In the genomic region with DNA sequence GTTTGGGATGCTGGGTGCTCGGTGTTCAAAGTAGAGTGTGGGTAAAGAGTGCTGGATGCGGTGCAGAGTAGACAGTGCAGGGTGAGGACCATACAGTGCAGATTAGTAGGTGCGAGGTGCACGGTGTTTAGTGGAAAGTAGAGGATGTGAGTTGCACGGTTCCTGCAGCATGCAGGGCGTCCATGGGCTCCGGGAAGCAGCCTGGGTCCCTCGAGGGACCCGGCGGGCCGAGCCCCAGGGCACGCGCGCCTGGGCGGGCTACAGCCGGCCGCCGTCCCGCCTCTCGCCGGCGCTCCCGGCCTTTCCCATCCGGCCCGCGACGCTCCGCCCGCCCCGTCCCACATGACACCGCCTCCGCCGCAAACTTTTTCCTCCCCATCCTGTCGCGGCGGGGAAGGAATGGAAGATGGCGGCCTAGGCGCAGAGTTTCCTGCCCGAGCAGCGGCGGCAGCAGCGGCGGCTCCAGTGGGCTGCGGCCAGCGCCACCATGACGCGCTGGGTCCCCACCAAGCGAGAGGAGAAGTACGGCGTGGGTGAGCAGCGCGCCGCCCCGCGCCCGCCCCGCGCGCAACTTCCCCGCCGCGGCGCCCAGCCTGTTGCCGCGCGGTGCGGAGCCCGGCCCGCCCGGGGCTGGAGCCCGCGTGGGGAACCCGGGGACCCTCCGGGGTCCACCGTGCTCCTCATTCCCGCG, we compare ENCODE assay signal across 8 mouse cellular contexts. TPM values are rescaled to one million over a fixed set of nuclear protein-coding genes. Genes with fewer than 3 reads are reported as not detected.
A peak's percentile ranks its signal among the peaks of the same experiment; 100 is the strongest.
DNase-seq lines count a peak whose midpoint lies in the region; ATAC-seq and TF ChIP-seq lines count a peak whose summit lies in the region.

A gene (plus strand): TSS at position 343 of the 691 bp plus-strand sequence.

- intact Hi-C loops in left cerebral cortex, postnatal 25 days (cut with DNase I): loop anchor here (5.0 kb wide), 1 partner anchor 87 kb away; no protein-coding TSS in a partner anchor

- H3K9ac ChIP-seq in hindbrain, postnatal 0 days (replicated peaks; ENCODE audit: low read length): peak within 1 kb of the TSS; percentile 61

- H3K4me2 ChIP-seq in hindbrain, postnatal 0 days (ENCODE audit: low read depth, low read length): peak within 1 kb of the TSS; percentile 76

- 4% methylated on average over 40 of the region's 77 CpGs for WGBS in hindbrain, postnatal 0 days

- DNase-seq in adrenal gland, adult 18-20 months (ENCODE audit: low spot score in 2 of 2): peak; percentile 82 to 83
- peak; percentile 76 for DNase-seq in gastrocnemius, postnatal 25 days
- DNase-seq in hindbrain, postnatal 0 days (ENCODE audit: low spot score): peak; percentile 68
- DNase-seq in left cerebral cortex, postnatal 25 days (ENCODE audit: low spot score in 2 of 2): peak; percentile 39 to 49
- DNase-seq in skeletal muscle tissue, adult 2 months (ENCODE audit: low read depth, low spot score): peak; percentile 25
- DNase-seq in T-cell, adult 2 months (ENCODE audit: low spot score): no peak

- H3K27ac ChIP-seq in hindbrain, postnatal 0 days: peak within 1 kb of the TSS; percentile 70

- H3K27me3 ChIP-seq in hindbrain, postnatal 0 days (ENCODE audit: insufficient read depth, low read length): peaks cover 4% of the 10 kb centered on the region; the same call in 1 of the 2 replicates
- H3K27me3 ChIP-seq in megakaryocyte, embryonic 14.5 days (replicated peaks): peaks cover 22% of the 10 kb centered on the region

- TF ChIP-seq CTCF in hindbrain, postnatal 0 days (IDR thresholded peaks at IDR 0.05; ENCODE audit: low read depth): no peak

- peak within 1 kb of the TSS; percentile 57 for H3K4me3 ChIP-seq in hindbrain, postnatal 0 days (ENCODE audit: low read length)
- H3K4me3 ChIP-seq in megakaryocyte, embryonic 14.5 days (replicated peaks): peak within 1 kb of the TSS; percentile 94

- H3K4me1 ChIP-seq in hindbrain, postnatal 0 days (ENCODE audit: insufficient read depth, low read length): peaks cover 3% of the 10 kb centered on the region; the same call in 1 of the 2 replicates
- H3K4me1 ChIP-seq in megakaryocyte, embryonic 14.5 days: peaks cover 55% of the 10 kb centered on the region

- H3K36me3 ChIP-seq in hindbrain, postnatal 0 days (ENCODE audit: insufficient read depth, low read length): no peaks in the 10 kb centered on the region
- H3K36me3 ChIP-seq in megakaryocyte, embryonic 14.5 days (replicated peaks; ENCODE audit: low read length): no peaks in the 10 kb centered on the region

- ATAC-seq in common myeloid progenitor, adult 5-6 weeks (replicated peaks; ENCODE audit: low read depth, poor library complexity, severe bottlenecking): peak; percentile 67
- peak; percentile 90 for ATAC-seq in hindbrain, postnatal 0 days

- H3K9me3 ChIP-seq in hindbrain, postnatal 0 days (ENCODE audit: low read length): no peaks in the 10 kb centered on the region
- no peaks in the 10 kb centered on the region for H3K9me3 ChIP-seq in megakaryocyte, embryonic 14.5 days

RNA-seq across cellular contexts. Expression of the gene that starts here (rescaled TPM):
- total RNA-seq in adrenal gland, adult 18-20 months (2021): 100 to 1,000 TPM in 1 of 2 experiments, 10 to 100 TPM in 1; 89.9 to 206 TPM
- total RNA-seq in common myeloid progenitor, adult 5-6 weeks (2017): 8.6 and 9.2 TPM in 2 replicates
- total RNA-seq in gastrocnemius, postnatal 25 days (2021): 1 to 10 TPM; 8.3 to 9.4 TPM
- total RNA-seq in hindbrain, postnatal 0 days (2014; rRNA removed): 14.2 and 15.2 TPM in 2 replicates
- polyA plus RNA-seq in hindbrain, postnatal 0 days (2015; fragmentation: Nextera tagmentation; extraction: Ambion mirVana): 8.0 and 9.0 TPM in 2 replicates
- 10 to 100 TPM; 20.3 to 23.0 TPM for total RNA-seq in left cerebral cortex, postnatal 25 days (2021)
- polyA plus RNA-seq in megakaryocyte, embryonic 14.5 days (2012; ENCODE audit: insufficient read depth, low replicate concordance): 0.24 and 1.2 TPM in 2 replicates
